Mouse (Mus musculus) stomach, embryonic 15.5 days (tissue): ENCODE measurements around the gene Arl16. TPM values are rescaled to one million over a fixed set of nuclear protein-coding genes. Genes with fewer than 3 reads are reported as not detected.
A peak's percentile ranks its signal among the peaks of the same experiment; 100 is the strongest.
"Not testable (repeated sequence)": the region's sequence is repeated elsewhere in the genome, so short reads cannot be mapped to it uniquely, and the experiment has no call there.

Source experiments
- ATAC-seq: fragments of 200-750 bp; cut with Nextera tagmentation; 2 replicates; pipeline ENCODE4 v1.8.0; 2017; ENCODE audit warnings: low read depth, moderate number of reproducible peaks, moderate TSS enrichment; ENCODE audit not compliant: insufficient read depth, low FRiP score
- H3K27ac ChIP-seq: fragments of 300-500 bp; sonication (generic); 2 replicates; pipeline ENCODE4 v1.5.1; 2015; ENCODE audit warnings: mild to moderate bottlenecking, inconsistent platforms
- H3K27me3 ChIP-seq: fragments of 300-500 bp; sonication (generic); replicated peaks from 2 replicates; pipeline ENCODE4 v1.6.1; 2015; ENCODE audit warnings: inconsistent platforms
- H3K36me3 ChIP-seq: fragments of 300-500 bp; sonication (generic); 2 replicates; pipeline ENCODE4 v1.6.1; 2015; ENCODE audit warnings: inconsistent platforms
- H3K4me1 ChIP-seq: fragments of 300-500 bp; sonication (generic); 2 replicates; pipeline ENCODE4 v1.6.1; 2015; ENCODE audit warnings: inconsistent platforms
- H3K4me2 ChIP-seq: fragments of 300-500 bp; sonication (generic); 2 replicates; pipeline ENCODE4 v1.6.1; 2015; ENCODE audit warnings: mild to moderate bottlenecking, inconsistent platforms
- H3K4me3 ChIP-seq: fragments of 300-500 bp; sonication (generic); replicated peaks from 2 replicates; pipeline ENCODE4 v1.5.1; 2015; ENCODE audit warnings: inconsistent platforms
- H3K9ac ChIP-seq: fragments of 300-500 bp; sonication (generic); 2 replicates; pipeline ENCODE4 v1.6.1; 2015; ENCODE audit warnings: inconsistent platforms
- H3K9me3 ChIP-seq: fragments of 300-500 bp; sonication (generic); 2 replicates; pipeline ENCODE4 v1.6.1; 2016; ENCODE audit warnings: inconsistent platforms
- WGBS: fragments of 180-500 bp; shearing (Covaris S2); methylation state at CpG from one replicate; pipeline ENCODE4 v1.1.7; 2015; 5-methylcytosine and 5-hydroxymethylcytosine counted together
- polyA plus RNA-seq: library from polyadenylated mRNA; unstranded; fragments of >200 nt; fragmentation: Nextera tagmentation; extraction: Ambion mirVana; gene quantifications from 2 replicates; pipeline ENCODE4 v1.2.1, GENCODE M21; 2015

The Arl16 gene
- 40.0 and 42.7 TPM in 2 replicates for polyA plus RNA-seq

DNA sequence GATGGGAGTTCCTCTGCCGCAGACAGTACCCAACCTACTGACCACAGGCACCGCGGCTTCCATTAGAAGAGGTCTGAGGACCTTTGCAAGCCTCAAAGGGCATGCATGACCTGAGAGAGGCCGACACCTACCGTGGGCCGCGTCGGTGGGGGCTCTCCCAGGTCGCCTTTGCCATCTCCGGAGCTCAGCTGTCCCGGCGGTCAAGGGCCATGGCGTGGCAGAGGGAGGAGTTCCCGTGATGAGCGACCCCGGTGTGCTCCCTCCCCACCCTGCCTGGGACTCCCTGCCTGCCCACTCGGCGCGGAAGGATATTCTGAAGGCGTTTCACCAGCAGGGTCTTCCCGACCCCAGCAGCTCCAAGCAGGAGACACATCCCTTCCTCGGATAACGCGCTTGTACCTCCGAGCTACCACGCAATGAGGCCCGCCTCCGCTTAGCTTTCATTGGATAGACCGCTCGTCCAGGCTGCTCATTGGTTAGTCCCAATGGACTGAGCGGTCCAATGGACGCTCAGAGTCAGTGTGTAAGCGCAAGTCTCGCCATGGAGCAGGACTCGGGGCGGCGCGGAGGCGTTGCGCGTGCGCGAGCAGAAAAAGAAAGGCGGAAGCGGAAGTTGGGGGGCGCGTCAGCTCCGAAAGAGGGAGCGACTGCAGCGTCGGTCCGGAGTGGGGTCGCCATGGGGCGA is at the start of gene Arl16:
TSS of gene Arl16 (minus strand) at position 557 of the 685 bp plus-strand sequence.
- Histone ChIP-seq H3K9me3 (no peaks in the 10 kb centered on the region), H3K4me2 (peak within 1 kb of the TSS; percentile 81), H3K4me3 (peak within 1 kb of the TSS; percentile 94), H3K36me3 (peaks cover 30% of the 10 kb centered on the region), H3K4me1 (peaks cover 18% of the 10 kb centered on the region), H3K27ac (peak within 1 kb of the TSS; percentile 60; the same call in 1 of the 2 replicates), H3K27me3 (no peaks in the 10 kb centered on the region), H3K9ac (peak within 1 kb of the TSS; percentile 90)
- under 1% methylated on average over 54 of the region's 54 CpGs for WGBS
- peak; percentile 100 for ATAC-seq

DNA sequence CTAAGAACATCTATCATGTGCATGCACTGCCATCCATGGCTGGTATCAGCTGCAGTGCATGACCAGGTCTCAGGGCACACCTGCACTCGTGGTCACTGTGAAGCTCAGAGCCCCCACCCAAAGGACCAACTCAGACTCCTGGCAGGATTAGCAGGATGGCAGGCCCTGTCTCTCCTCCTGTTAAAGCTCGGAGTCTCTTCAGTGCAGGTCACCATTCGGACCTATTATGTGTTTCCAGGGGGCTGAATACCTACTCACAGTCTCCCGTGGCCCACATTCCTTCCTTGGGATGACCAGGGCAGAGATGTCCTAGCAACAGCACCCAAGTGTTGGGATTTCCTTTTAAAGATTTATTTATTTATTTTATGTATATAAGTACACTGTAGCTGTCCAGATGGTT is 49.7 kb upstream of the Arl16 start:
- Histone ChIP-seq H3K4me2 (no peak overlapping the region), H3K4me1 (0 out of 2 replicates have a peak, but pooled peaks cover 13% of the 10 kb centered on the region), H3K27me3 (no peaks in the 10 kb centered on the region), H3K9me3 (no peaks in the 10 kb centered on the region), H3K9ac (no peak overlapping the region), H3K27ac (no peak overlapping the region), H3K36me3 (no peaks in the 10 kb centered on the region), H3K4me3 (no peak overlapping the region)
- no peak for ATAC-seq
- WGBS: 80% methylated on average over 4 of the region's 4 CpGs

DNA sequence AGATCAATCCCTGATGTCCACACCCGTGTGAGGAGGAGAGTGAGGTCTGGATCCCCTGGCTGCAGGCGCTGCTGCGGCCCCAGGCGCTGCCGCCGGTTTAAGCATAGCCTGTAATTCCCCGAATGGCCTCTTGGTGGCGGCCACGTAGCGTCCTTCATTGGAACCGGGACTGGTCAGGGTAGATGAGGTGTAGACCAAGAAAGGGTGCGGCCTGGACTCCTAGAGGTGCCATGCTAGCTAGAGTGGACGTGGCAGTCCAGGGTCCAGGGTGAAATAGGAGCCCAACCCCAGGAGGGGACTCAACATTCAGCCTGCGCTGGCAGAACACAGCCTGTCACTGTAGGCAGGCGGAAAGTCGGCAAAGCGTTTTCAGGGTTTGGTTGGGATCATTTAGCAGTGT is 48.2 kb upstream of the Arl16 start:
- Histone ChIP-seq H3K27ac (no peak overlapping the region), H3K4me1 (0 out of 2 replicates have a peak, but pooled peaks cover 11% of the 10 kb centered on the region), H3K4me3 (no peak overlapping the region), H3K4me2 (no peak overlapping the region), H3K9me3 (no peaks in the 10 kb centered on the region), H3K36me3 (no peaks in the 10 kb centered on the region), H3K27me3 (no peaks in the 10 kb centered on the region), H3K9ac (no peak overlapping the region)
- WGBS: 18% methylated on average over 17 of the region's 17 CpGs
- peak; percentile 69; the same call in 1 of the 2 replicates for ATAC-seq

DNA sequence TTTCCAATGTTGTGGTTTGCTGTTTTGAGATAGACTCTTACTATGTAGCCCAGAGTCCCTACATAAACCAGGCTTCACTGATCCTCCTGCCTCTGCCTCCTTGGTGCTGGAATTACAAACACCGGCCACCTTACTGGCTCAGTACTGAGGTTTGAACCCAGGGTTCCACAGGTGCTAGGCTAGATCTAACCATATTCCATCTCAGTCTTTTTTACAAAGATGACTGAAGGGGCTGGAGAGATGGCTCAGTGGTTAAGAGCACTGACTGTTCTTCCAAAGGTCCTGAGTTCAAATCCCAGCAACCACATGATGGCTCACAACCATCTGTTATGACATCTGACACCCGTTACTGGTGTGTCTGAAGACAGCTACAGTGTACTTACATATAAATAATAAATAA is 46.9 kb upstream of the Arl16 start:
- H3K9ac ChIP-seq: not testable (repeated sequence)
- 84% methylated on average over 2 of the region's 2 CpGs for WGBS

DNA sequence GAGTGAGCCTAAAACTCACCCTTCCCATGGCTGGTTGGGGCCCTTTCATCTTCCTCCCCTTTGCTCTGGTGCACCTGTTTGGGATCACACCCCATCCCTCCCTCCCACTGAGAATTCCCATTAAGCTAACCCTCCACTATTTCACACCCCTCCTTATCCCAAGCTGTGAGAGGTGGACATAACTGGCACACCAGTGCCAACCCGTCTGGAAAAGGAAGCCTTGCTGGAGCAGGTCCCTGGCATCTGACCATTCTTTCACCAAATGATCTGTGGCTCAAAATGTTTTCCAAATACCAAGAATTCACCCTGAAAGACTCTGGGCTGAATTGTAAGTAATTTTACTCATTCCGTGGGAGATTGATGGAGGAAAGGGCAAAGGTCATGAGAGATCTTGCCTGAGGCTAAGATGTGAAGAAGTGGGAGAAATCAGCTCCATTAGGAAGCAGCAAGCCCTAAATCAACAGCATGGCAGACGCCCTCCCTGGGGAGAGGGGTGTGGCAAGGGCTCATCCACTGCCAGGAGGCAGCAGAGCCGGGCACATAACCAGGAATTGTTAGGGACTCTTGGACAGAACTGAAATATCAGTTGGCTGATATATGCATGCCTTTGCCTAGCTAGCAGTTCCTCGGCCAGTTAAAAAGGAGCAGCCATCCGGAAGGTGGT is 45.5 kb upstream of the Arl16 start:
- no peak overlapping the region for H3K27ac ChIP-seq
- H3K9me3 ChIP-seq: no peaks in the 10 kb centered on the region
- no peak for ATAC-seq
- no peak overlapping the region for H3K9ac ChIP-seq
- peaks cover 3% of the 10 kb centered on the region; the same call in 1 of the 2 replicates for H3K4me1 ChIP-seq
- no peak overlapping the region for H3K4me3 ChIP-seq
- 30% methylated on average over 6 of the region's 6 CpGs for WGBS
- H3K4me2 ChIP-seq: no peak overlapping the region
- no peaks in the 10 kb centered on the region for H3K27me3 ChIP-seq
- no peaks in the 10 kb centered on the region for H3K36me3 ChIP-seq

More for the DNA sequence above, 46.9 kb upstream of the Arl16 start:
- H3K27ac ChIP-seq, H3K4me1 ChIP-seq, H3K4me3 ChIP-seq, H3K4me2 ChIP-seq, ATAC-seq, H3K36me3 ChIP-seq, H3K9me3 ChIP-seq, H3K27me3 ChIP-seq: not testable (repeated sequence)

DNA sequence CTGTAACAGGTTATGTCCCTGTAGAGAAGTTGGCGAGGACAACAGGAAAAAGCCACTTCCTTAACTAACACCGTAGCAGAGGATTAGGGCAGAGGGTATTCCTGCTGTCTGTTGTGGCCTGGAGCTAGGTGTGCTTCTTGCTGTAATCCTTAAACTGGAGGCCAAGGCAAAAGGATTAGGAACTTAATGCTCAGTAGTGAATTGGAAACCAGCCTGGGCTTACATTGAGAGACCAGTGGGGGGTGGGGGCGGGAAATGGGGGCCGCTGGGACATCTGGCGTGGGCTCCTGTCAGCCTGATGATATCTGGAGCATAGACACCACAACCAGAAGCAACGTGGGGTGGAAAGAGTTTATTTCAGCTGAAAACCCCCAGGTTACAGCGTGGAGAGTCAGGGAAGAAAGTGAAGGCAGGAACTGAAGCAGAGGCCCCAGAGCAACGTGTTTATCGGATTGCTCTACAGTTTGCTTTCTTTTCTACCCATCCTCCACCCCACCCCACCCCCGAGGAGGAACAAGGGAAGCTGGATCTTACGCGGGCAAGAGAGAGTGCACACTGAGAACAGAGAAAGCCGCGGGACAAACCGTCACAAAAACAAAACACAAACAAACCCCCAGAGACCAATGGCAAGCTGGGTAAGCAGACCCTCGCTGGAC is 43.1 kb upstream of the Arl16 start:
- Histone ChIP-seq H3K4me2 (peak overlapping the region; percentile 51), H3K27me3 (no peaks in the 10 kb centered on the region), H3K27ac (peak overlapping the region; percentile 73; the same call in 1 of the 2 replicates), H3K36me3 (no peaks in the 10 kb centered on the region), H3K9me3 (no peaks in the 10 kb centered on the region), H3K9ac (peak overlapping the region; percentile 11; the same call in 1 of the 2 replicates), H3K4me1 (peaks cover 3% of the 10 kb centered on the region; the same call in 1 of the 2 replicates), H3K4me3 (peak overlapping the region; percentile 26)
- WGBS: 7% methylated on average over 16 of the region's 16 CpGs
- ATAC-seq: no peak

DNA sequence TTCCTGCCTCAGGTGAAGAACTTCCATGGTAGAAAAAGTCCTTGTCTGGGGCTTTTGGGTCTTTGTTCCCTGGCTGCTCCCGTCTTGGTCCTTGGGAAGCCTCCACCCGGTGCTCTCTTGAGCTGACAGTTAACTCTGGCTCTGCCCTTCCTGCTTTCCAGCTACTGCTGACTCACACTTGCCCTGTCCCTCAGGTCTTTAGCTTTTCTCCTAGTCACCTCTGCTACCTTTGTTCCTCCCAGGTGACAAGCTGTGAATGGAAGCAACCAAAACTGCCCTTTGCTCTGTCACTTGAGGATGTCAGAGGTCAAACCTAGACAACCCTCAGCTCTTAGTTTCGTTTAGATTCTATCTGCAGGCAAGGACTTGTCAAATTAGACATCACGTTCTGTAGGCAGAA is 42.5 kb upstream of the Arl16 start:
- H3K27me3 ChIP-seq: no peaks in the 10 kb centered on the region
- no peak overlapping the region for H3K9ac ChIP-seq
- WGBS: 44% methylated on average over 4 of the region's 4 CpGs
- H3K27ac ChIP-seq: peak overlapping the region; percentile 73; the same call in 1 of the 2 replicates
- peaks cover 3% of the 10 kb centered on the region; the same call in 1 of the 2 replicates for H3K4me1 ChIP-seq
- H3K4me2 ChIP-seq: peak overlapping the region; percentile 51; the same call in 1 of the 2 replicates
- ATAC-seq: no peak
- H3K9me3 ChIP-seq: no peaks in the 10 kb centered on the region
- no peak overlapping the region for H3K4me3 ChIP-seq
- H3K36me3 ChIP-seq: no peaks in the 10 kb centered on the region

DNA sequence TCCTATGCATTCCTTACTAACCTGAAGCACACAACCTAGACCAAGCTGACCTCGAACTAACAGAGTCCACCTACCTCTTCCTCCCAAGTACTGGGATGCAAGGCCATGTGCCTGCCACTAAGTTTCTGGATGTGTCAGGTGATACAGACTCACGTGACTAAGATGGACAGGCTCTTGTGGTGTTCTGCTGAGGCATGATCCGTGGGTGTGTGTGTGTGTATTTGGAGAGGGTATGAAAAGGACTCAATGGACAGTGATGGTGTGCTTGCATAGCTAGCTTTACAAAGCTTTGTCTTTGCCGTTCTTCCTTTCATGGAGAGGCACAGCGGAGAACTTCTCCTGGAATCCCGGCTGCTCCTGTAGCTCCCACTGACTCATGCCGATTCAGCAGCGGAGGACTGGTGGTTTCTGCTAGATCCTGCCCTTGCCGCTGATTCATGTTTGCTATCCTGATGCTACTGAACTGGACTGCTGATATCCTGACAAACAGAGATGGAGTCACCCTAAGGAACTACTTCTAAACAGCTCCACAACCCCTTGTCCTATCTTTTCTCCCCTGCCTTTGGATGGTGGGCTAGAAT is 41.0 kb upstream of the Arl16 start:
- no peaks in the 10 kb centered on the region for H3K27me3 ChIP-seq
- peaks cover 3% of the 10 kb centered on the region; the same call in 1 of the 2 replicates for H3K4me1 ChIP-seq
- no peak overlapping the region for H3K9ac ChIP-seq
- no peaks in the 10 kb centered on the region for H3K9me3 ChIP-seq
- H3K4me2 ChIP-seq: no peak overlapping the region
- H3K4me3 ChIP-seq: no peak overlapping the region
- H3K27ac ChIP-seq: peak overlapping the region; percentile 86
- H3K36me3 ChIP-seq: no peaks in the 10 kb centered on the region
- ATAC-seq: 0 out of 2 replicates have a peak, but pooled peaks have one; percentile 5
- WGBS: 72% methylated on average over 9 of the region's 9 CpGs

DNA sequence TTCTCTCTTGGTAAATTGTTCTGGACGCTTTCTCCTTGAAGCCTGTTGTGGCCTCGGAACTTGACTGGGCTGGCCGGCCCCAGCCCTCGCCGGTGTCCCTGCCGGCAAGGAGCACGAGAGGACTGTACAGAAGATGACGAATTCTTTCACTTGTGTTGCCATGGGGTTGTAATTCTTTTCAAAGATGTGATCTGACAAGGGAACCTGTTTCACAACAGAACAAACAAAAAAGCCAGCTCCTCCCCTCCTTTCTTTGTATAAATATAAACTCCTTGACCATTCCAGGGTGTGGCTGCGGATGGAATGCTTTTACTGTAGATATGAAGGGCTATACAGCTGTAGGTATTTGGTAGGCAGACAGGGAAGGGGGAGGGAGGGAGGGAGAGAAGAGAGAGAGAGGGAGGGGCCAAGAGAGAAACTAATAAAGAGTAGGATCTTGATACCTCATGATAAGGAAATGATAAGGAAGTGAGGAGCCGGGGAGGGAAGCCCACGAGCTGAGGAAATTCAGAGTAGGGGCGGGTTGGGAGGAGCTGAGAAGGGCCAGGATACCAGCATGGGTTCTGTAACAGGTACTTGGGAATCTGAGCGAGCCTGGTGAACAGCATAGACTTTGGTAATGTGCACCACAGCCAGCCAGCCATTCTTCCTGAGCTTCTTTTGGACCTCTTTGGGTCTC is 40.3 kb upstream of the Arl16 start:
- ATAC-seq: peak; percentile 87
- WGBS: 56% methylated on average over 13 of the region's 13 CpGs
- H3K9ac ChIP-seq: no peak overlapping the region

DNA sequence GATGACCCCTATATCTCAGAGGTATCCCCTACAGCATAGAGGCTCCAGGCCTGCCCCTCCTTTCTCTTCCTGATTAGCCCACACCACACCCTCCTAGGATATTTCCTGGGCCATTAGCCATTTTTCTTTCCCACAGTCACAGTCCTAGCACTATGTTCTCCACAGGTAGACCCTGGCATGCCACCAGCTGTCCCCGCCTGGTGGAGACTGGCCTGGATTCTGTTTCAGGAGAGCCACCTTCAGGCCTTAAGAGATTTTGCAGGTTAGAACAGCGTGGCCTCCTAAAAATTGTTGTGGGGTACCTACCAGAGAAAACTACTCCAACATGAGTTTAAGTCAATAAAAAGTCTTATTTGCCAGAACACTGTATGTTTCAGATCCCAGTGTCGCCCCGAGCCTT is 39.5 kb upstream of the Arl16 start:
- peaks cover 3% of the 10 kb centered on the region; the same call in 1 of the 2 replicates for H3K4me1 ChIP-seq
- H3K4me2 ChIP-seq: no peak overlapping the region
- H3K4me3 ChIP-seq: no peak overlapping the region
- 63% methylated on average over 4 of the region's 4 CpGs for WGBS
- no peaks in the 10 kb centered on the region for H3K9me3 ChIP-seq
- peak; percentile 61; the same call in 1 of the 2 replicates for ATAC-seq
- no peak overlapping the region for H3K9ac ChIP-seq
- H3K36me3 ChIP-seq: no peaks in the 10 kb centered on the region
- peak overlapping the region; percentile 70 for H3K27ac ChIP-seq
- no peaks in the 10 kb centered on the region for H3K27me3 ChIP-seq

More for the DNA sequence above, 40.3 kb upstream of the Arl16 start:
- H3K9me3 ChIP-seq: no peaks in the 10 kb centered on the region
- H3K4me1 ChIP-seq: peaks cover 3% of the 10 kb centered on the region; the same call in 1 of the 2 replicates
- no peaks in the 10 kb centered on the region for H3K36me3 ChIP-seq
- no peaks in the 10 kb centered on the region for H3K27me3 ChIP-seq
- H3K4me2 ChIP-seq: no peak overlapping the region; the same call in 1 of the 2 replicates
- H3K4me3 ChIP-seq: no peak overlapping the region
- peak overlapping the region; percentile 86 for H3K27ac ChIP-seq

DNA sequence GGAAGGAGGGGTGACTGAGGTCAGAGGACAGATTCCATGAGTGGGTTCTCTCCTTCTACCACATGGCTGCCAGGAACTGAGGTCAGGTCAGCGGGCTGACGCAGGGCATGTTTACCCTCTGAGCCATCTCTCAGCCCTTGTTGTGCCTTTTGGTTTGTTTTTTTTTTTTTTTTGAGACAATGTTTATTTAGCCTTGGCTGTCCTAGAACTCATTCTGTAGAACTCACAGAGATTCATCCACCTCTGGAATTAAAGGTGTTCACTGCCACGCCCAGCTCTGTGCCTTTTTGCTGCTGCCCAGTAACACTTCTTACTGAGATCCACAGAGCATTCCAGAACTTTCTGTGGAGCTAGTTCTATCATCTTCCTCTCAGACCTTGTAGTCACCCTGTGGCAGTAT is 38.3 kb upstream of the Arl16 start:
- Histone ChIP-seq H3K27ac (no peak overlapping the region), H3K4me3 (no peak overlapping the region), H3K27me3 (no peaks in the 10 kb centered on the region), H3K9ac (no peak overlapping the region), H3K36me3 (no peaks in the 10 kb centered on the region), H3K9me3 (no peaks in the 10 kb centered on the region), H3K4me2 (no peak overlapping the region), H3K4me1 (peaks cover 3% of the 10 kb centered on the region; the same call in 1 of the 2 replicates)
- ATAC-seq: no peak
- WGBS: 92% methylated on average over 3 of the region's 3 CpGs
